Mouse (Mus musculus) heart, postnatal 0 days (tissue): Measurements from ENCODE around the gene Zscan21. TPM values are rescaled to one million over a fixed set of nuclear protein-coding genes. Genes with fewer than 3 reads are reported as not detected.

ENCODE experiments used
- ATAC-seq: fragments of 200-750 bp; cut with Nextera tagmentation; 2 replicates; pipeline ENCODE4 v1.8.0; 2017; ENCODE audit warnings: low read depth, moderate number of reproducible peaks, moderate library complexity; ENCODE audit not compliant: insufficient read depth
- DNase-seq: peaks from one replicate; pipeline ENCODE4 v3.0.0-alpha.2; 2016; ENCODE audit warnings: low spot score
- H3K27ac ChIP-seq: fragments of 300-500 bp; sonication (generic); 2 replicates; pipeline ENCODE4 v1.5.1; 2014; ENCODE audit warnings: low read depth, mild to moderate bottlenecking
- H3K27me3 ChIP-seq: fragments of 300-500 bp; sonication (generic); 2 replicates; pipeline ENCODE4 v1.6.1; 2014; ENCODE audit warnings: low read length, mixed read lengths; ENCODE audit not compliant: control insufficient read depth, insufficient read depth
- H3K36me3 ChIP-seq: fragments of 300-500 bp; sonication (generic); replicated peaks from 2 replicates; pipeline ENCODE4 v1.6.1; 2014; ENCODE audit warnings: low read length, mixed read lengths; ENCODE audit not compliant: control insufficient read depth, insufficient read depth
- H3K4me1 ChIP-seq: fragments of 300-500 bp; sonication (generic); 2 replicates; pipeline ENCODE4 v1.6.1; 2014; ENCODE audit warnings: antibody characterized with exemption; ENCODE audit not compliant: control insufficient read depth, insufficient read depth
- H3K4me2 ChIP-seq: fragments of 300-500 bp; sonication (generic); 2 replicates; pipeline ENCODE4 v1.6.1; 2014; ENCODE audit warnings: low read depth, mild to moderate bottlenecking, low read length, moderate library complexity
- H3K4me3 ChIP-seq: fragments of 300-500 bp; sonication (generic); 2 replicates; pipeline ENCODE4 v1.5.1; 2014; ENCODE audit warnings: low read depth, low read length
- H3K9ac ChIP-seq: fragments of 300-500 bp; sonication (generic); replicated peaks from 2 replicates; pipeline ENCODE4 v1.6.1; 2014; ENCODE audit warnings: low read depth, low read length, mixed read lengths
- H3K9me3 ChIP-seq: fragments of 300-500 bp; sonication (generic); replicated peaks from 2 replicates; pipeline ENCODE4 v1.6.1; 2016; ENCODE audit warnings: low read length; ENCODE audit not compliant: control insufficient read depth
- CTCF ChIP-seq: IDR thresholded peaks from 2 replicates; pipeline ENCODE4 v1.5.1; 2016; ENCODE audit warnings: antibody characterized with exemption, control low read depth, low read depth
- EP300 ChIP-seq: IDR thresholded peaks from 2 replicates; pipeline ENCODE4 v1.6.1; 2016; ENCODE audit warnings: antibody characterized with exemption, low read depth
- WGBS: fragments of 180-500 bp; shearing (Covaris S2); extraction: QIAGEN DNeasy Blood & Tissue Kit; methylation state at CpG from one replicate; pipeline ENCODE4 v1.1.7; 2014; 5-methylcytosine and 5-hydroxymethylcytosine counted together
- microRNA counts: library from miRNA; unstranded; fragments of <30 nt; microRNA quantifications from one replicate; lab custom pipeline; 2015
- microRNA-seq: library from miRNA; unstranded; fragments of <30 nt; microRNA quantifications from one replicate; pipeline ENCODE4, GENCODE M21; 2016
- polyA plus RNA-seq: library from polyadenylated mRNA; unstranded; fragments of >200 nt; fragmentation: Nextera tagmentation; extraction: Ambion mirVana; gene quantifications from 2 replicates; pipeline ENCODE4 v1.2.1, GENCODE M21; 2015
- total RNA-seq: library from RNA; depleted of rRNA; stranded (reverse); fragments of >200 nt; gene quantifications from 2 replicates; pipeline ENCODE4 v1.2.3, GENCODE M21; 2014; ENCODE audit warnings: low replicate concordance; rRNA removed

Zscan21 gene
- total and polyA plus RNA-seq, 2 experiments from 2014 or later = 14.0 to 25.0 TPM

- H3K9ac ChIP-seq = no peak overlapping the region
- WGBS = 74% methylated on average over 10 of the region's 10 CpGs
- peaks cover 63% of the 10 kb centered on the region for H3K36me3 ChIP-seq
- H3K9me3 ChIP-seq = no peaks in the 10 kb centered on the region
- no peak for ATAC-seq
- H3K27ac ChIP-seq = no peak overlapping the region
- H3K4me1 ChIP-seq = peaks cover 6% of the 10 kb centered on the region; the same call in 1 of the 2 replicates
- H3K27me3 ChIP-seq = no peaks in the 10 kb centered on the region
- H3K4me2 ChIP-seq = no peak overlapping the region
- no peak overlapping the region for H3K4me3 ChIP-seq
- DNase-seq = no peak
- TF ChIP-seq EP300 (no peak), CTCF (no peak)
Measured at GRCm38 (mm10) chr5:138163610-138164009, 46.9 kb downstream of the Zscan21 start.

- Histone ChIP-seq H3K4me2 (no peak overlapping the region), H3K9me3 (no peaks in the 10 kb centered on the region), H3K9ac (no peak overlapping the region), H3K4me3 (no peak overlapping the region), H3K4me1 (peaks cover 13% of the 10 kb centered on the region), H3K27ac (no peak overlapping the region), H3K36me3 (peaks cover 72% of the 10 kb centered on the region), H3K27me3 (no peaks in the 10 kb centered on the region)
- ATAC-seq = no peak
- TF ChIP-seq EP300 (no peak), CTCF (no peak)
- WGBS = 67% methylated on average over 8 of the region's 8 CpGs
- DNase-seq = no peak
Measured at GRCm38 (mm10) chr5:138165594-138165993, 48.9 kb downstream of the Zscan21 start.

GRCm38 (mm10) chr5:138170936-138171561 lies 54.3 kb downstream of the Zscan21 start:
- ATAC-seq (peak; percentile 86), DNase-seq (peak; percentile 93)
- Histone ChIP-seq H3K4me1 (peaks cover 7% of the 10 kb centered on the region; the same call in 1 of the 2 replicates), H3K36me3 (peaks cover 50% of the 10 kb centered on the region), H3K4me3 (peak overlapping the region; percentile 55), H3K9me3 (no peaks in the 10 kb centered on the region), H3K27me3 (no peaks in the 10 kb centered on the region), H3K27ac (peak overlapping the region; percentile 92), H3K4me2 (peak overlapping the region; percentile 100), H3K9ac (peak overlapping the region; percentile 66)
- peak; percentile 91 for TF ChIP-seq EP300
- peak; percentile 14; the same call in 1 of the 2 replicates for TF ChIP-seq CTCF
- WGBS = under 1% methylated on average over 47 of the region's 47 CpGs

- peak within 1 kb of the TSS; percentile 77 for H3K9ac ChIP-seq
- H3K4me3 ChIP-seq = peak within 1 kb of the TSS; percentile 55
- H3K4me2 ChIP-seq = peak within 1 kb of the TSS; percentile 100
- H3K36me3 ChIP-seq = peaks cover 49% of the 10 kb centered on the region
- no peaks in the 10 kb centered on the region for H3K9me3 ChIP-seq
- H3K27me3 ChIP-seq = no peaks in the 10 kb centered on the region
- H3K4me1 ChIP-seq = peaks cover 7% of the 10 kb centered on the region; the same call in 1 of the 2 replicates
- peak within 1 kb of the TSS; percentile 92 for H3K27ac ChIP-seq
- DNase-seq (peak; percentile 97), ATAC-seq (peak; percentile 91)
- under 1% methylated on average over 54 of the region's 54 CpGs for WGBS
- TF ChIP-seq CTCF (no peak; the same call in 1 of the 2 replicates), EP300 (0 out of 2 replicates have a peak, but pooled peaks have one; percentile 9)
Measured at GRCm38 (mm10) chr5:138171695-138172491, 55.2 kb downstream of the Zscan21 start, which contains the start of the genes Ap4m1 and Mcm7. Gene Ap4m1, plus strand, starts transcription at chr5:138172002. Gene Mcm7, minus strand, starts transcription at chr5:138172422.

- no peaks in the 10 kb centered on the region for H3K9me3 ChIP-seq
- no peak overlapping the region for H3K27ac ChIP-seq
- DNase-seq (no peak), ATAC-seq (no peak)
- H3K4me2 ChIP-seq = no peak overlapping the region
- TF ChIP-seq CTCF = no peak
- peaks cover 7% of the 10 kb centered on the region; the same call in 1 of the 2 replicates for H3K4me1 ChIP-seq
- no peaks in the 10 kb centered on the region for H3K27me3 ChIP-seq
- 79% methylated on average over 3 of the region's 3 CpGs for WGBS
- H3K9ac ChIP-seq = no peak overlapping the region
- H3K4me3 ChIP-seq = no peak overlapping the region
- peaks cover 49% of the 10 kb centered on the region for H3K36me3 ChIP-seq
Measured at GRCm38 (mm10) chr5:138173217-138173616, 56.5 kb downstream of the Zscan21 start.

MicroRNAs within 50 kb of the gene (microRNA counts, 519-probe panel; counts per million panel counts)
- microRNA mmu-miR-106b (lab: Ali Mortazavi, UCI) (5,915 counts per million, percentile 76 among the panel's probes with 10 or more counts), microRNA mmu-miR-25 (lab: Ali Mortazavi, UCI) (7,340 counts per million, percentile 87 among the panel's probes with 10 or more counts), microRNA mmu-miR-93 (lab: Ali Mortazavi, UCI) (5,368 counts per million, percentile 69 among the panel's probes with 10 or more counts)

Small RNAs within 50 kb of the gene (microRNA-seq; reads per million reads assigned to microRNA genes)
- gene Mir106b (3,316 reads per million, percentile 90 among the genes with 10 or more reads in this experiment), gene Mir25 (446 reads per million, percentile 73 among the genes with 10 or more reads in this experiment), gene Mir93 (5,145 reads per million, percentile 93 among the genes with 10 or more reads in this experiment)

Other genes with a start within 250 kb of the Zscan21 start
- 2.4 TPM in 1 of 2 replicates, not detected in the other for gene Pilrb2, start 245.1 kb upstream of the Zscan21 start, total RNA-seq
- 1.2 and 1.6 TPM in 2 replicates for gene Pilrb2, start 245.1 kb upstream of the Zscan21 start, polyA plus RNA-seq
- gene Cyp3a13, start 195.3 kb upstream of the Zscan21 start, total RNA-seq = not detected in 2 replicates
- gene Cyp3a13, start 195.3 kb upstream of the Zscan21 start, polyA plus RNA-seq = 0.10 and 0.11 TPM in 2 replicates
- 0.92 TPM in 1 of 2 replicates, not detected in the other for gene Gjc3, start 153.8 kb upstream of the Zscan21 start, total RNA-seq
- gene Gjc3, start 153.8 kb upstream of the Zscan21 start, polyA plus RNA-seq = 0.05 and 0.08 TPM in 2 replicates
- gene Azgp1, start 135.4 kb upstream of the Zscan21 start, total RNA-seq = 4.2 TPM in 1 of 2 replicates, not detected in the other
- gene Azgp1, start 135.4 kb upstream of the Zscan21 start, polyA plus RNA-seq = 0.08 TPM in 1 of 2 replicates, not detected in the other
- gene Smok3a, start 95.6 kb upstream of the Zscan21 start, total RNA-seq = not detected in 2 replicates
- not detected in 2 replicates for gene Smok3a, start 95.6 kb upstream of the Zscan21 start, polyA plus RNA-seq
- not detected in 2 replicates for gene Smok3b, start 95.5 kb upstream of the Zscan21 start, total RNA-seq
- not detected in 2 replicates for gene Smok3b, start 95.5 kb upstream of the Zscan21 start, polyA plus RNA-seq
- not detected in 2 replicates for gene Smok3c, start 63.7 kb upstream of the Zscan21 start, total RNA-seq
- not detected in 2 replicates for gene Smok3c, start 63.7 kb upstream of the Zscan21 start, polyA plus RNA-seq
- gene Zkscan1, start 31.8 kb upstream of the Zscan21 start, total RNA-seq = 10.9 and 19.1 TPM in 2 replicates
- gene Zkscan1, start 31.8 kb upstream of the Zscan21 start, polyA plus RNA-seq = 5.4 and 6.5 TPM in 2 replicates
- gene Zfp113, start 38.8 kb downstream of the Zscan21 start, total RNA-seq = 15.3 and 24.8 TPM in 2 replicates
- 8.3 and 9.3 TPM in 2 replicates for gene Zfp113, start 38.8 kb downstream of the Zscan21 start, polyA plus RNA-seq
- 39.9 and 45.6 TPM in 2 replicates for gene Cops6, start 44.2 kb downstream of the Zscan21 start, total RNA-seq
- gene Cops6, start 44.2 kb downstream of the Zscan21 start, polyA plus RNA-seq = 281 and 291 TPM in 2 replicates
- gene Ap4m1, start 55.1 kb downstream of the Zscan21 start, total RNA-seq = 13.9 and 24.1 TPM in 2 replicates
- 6.1 and 6.5 TPM in 2 replicates for gene Ap4m1, start 55.1 kb downstream of the Zscan21 start, polyA plus RNA-seq
- 39.5 and 67.6 TPM in 2 replicates for gene Mcm7, start 55.5 kb downstream of the Zscan21 start, total RNA-seq
- 33.3 and 39.9 TPM in 2 replicates for gene Mcm7, start 55.5 kb downstream of the Zscan21 start, polyA plus RNA-seq
- gene Taf6, start 70.5 kb downstream of the Zscan21 start, total RNA-seq = 52.8 and 77.7 TPM in 2 replicates
- 33.4 and 39.1 TPM in 2 replicates for gene Taf6, start 70.5 kb downstream of the Zscan21 start, polyA plus RNA-seq
- gene Cnpy4, start 70.6 kb downstream of the Zscan21 start, total RNA-seq = 3.6 and 4.7 TPM in 2 replicates
- 8.7 and 11.4 TPM in 2 replicates for gene Cnpy4, start 70.6 kb downstream of the Zscan21 start, polyA plus RNA-seq
- gene Mblac1, start 77.4 kb downstream of the Zscan21 start, total RNA-seq = 1.4 and 6.8 TPM in 2 replicates
- 5.1 and 5.6 TPM in 2 replicates for gene Mblac1, start 77.4 kb downstream of the Zscan21 start, polyA plus RNA-seq
- gene Nxpe5, start 109.0 kb downstream of the Zscan21 start, total RNA-seq = 0.76 TPM in 1 of 2 replicates, not detected in the other
- gene Nxpe5, start 109.0 kb downstream of the Zscan21 start, polyA plus RNA-seq = 0.07 TPM in 1 of 2 replicates, not detected in the other
- gene Lamtor4, start 138.6 kb downstream of the Zscan21 start, total RNA-seq = 60.2 and 102 TPM in 2 replicates
- 101 and 104 TPM in 2 replicates for gene Lamtor4, start 138.6 kb downstream of the Zscan21 start, polyA plus RNA-seq
- 12.0 and 13.4 TPM in 2 replicates for gene BC037034, start 147.1 kb downstream of the Zscan21 start, total RNA-seq
- 0.96 and 1.1 TPM in 2 replicates for gene BC037034, start 147.1 kb downstream of the Zscan21 start, polyA plus RNA-seq
- not detected in 2 replicates for gene Gal3st4, start 155.9 kb downstream of the Zscan21 start, total RNA-seq
- 0.47 and 0.60 TPM in 2 replicates for gene Gal3st4, start 155.9 kb downstream of the Zscan21 start, polyA plus RNA-seq
- gene Gm43720, start 163.1 kb downstream of the Zscan21 start, total RNA-seq = not detected in 2 replicates
- gene Gm43720, start 163.1 kb downstream of the Zscan21 start, polyA plus RNA-seq = 0.05 and 0.07 TPM in 2 replicates
- gene Gpc2, start 163.1 kb downstream of the Zscan21 start, total RNA-seq = 1.1 and 6.0 TPM in 2 replicates
- gene Gpc2, start 163.1 kb downstream of the Zscan21 start, polyA plus RNA-seq = 1.9 TPM in 2 replicates
- gene Stag3, start 163.3 kb downstream of the Zscan21 start, total RNA-seq = 8.2 TPM in 1 of 2 replicates, not detected in the other
- 0.49 and 0.68 TPM in 2 replicates for gene Stag3, start 163.3 kb downstream of the Zscan21 start, polyA plus RNA-seq
- gene Pvrig, start 225.1 kb downstream of the Zscan21 start, total RNA-seq = not detected in 2 replicates
- not detected in 2 replicates for gene Pvrig, start 225.1 kb downstream of the Zscan21 start, polyA plus RNA-seq